Comparison of ENCODE assay signal across 18 mouse cellular contexts in the genomic region with DNA sequence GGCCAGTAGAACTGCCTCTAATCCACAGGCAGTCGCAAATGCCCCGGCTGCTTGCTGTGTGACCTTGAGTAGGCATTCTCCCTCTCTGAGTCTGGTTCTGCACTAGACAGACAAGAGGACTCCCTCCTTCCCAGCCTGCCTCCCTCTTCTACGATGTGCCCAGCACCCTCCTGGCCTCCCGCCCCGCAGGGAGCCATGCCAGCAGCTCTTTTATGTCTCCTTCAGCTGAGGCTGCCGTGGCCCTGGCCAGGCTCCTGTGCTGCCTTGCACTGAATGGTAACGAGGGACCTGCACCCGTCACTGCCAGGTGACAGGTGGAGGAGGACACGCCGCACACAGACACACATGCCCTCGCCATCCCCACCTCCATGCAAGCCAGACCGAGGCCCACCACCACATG. TPM values are rescaled to one million over a fixed set of nuclear protein-coding genes. Genes with fewer than 3 reads are reported as not detected.
DNase-seq lines count a peak whose midpoint lies in the region; ATAC-seq and TF ChIP-seq lines count a peak whose summit lies in the region.
"Had no signal": no experiment of that assay in that cellular context is flagged by ENCODE, and none has a peak within 500 bp of the region (broad histone marks: within the 10 kb centered on the region; RNA-seq: fewer than 3 reads in every experiment).

No protein-coding gene starts in this region.

- no peaks in the 10 kb centered on the region for H3K9me3 ChIP-seq in midbrain, embryonic 14.5 days (ENCODE audit: control insufficient read depth, low read length)
- H3K9me3 ChIP-seq in midbrain, postnatal 0 days (ENCODE audit: low read length) = no peaks in the 10 kb centered on the region
- H3K9me3 ChIP-seq in embryonic facial prominence, embryonic 10.5 days = no peaks in the 10 kb centered on the region
- H3K9me3 ChIP-seq: embryonic facial prominence, embryonic 13.5 days; liver, embryonic 13.5 days; midbrain, embryonic 12.5 days had no signal

- peaks cover 71% of the 10 kb centered on the region for H3K4me1 ChIP-seq in cerebellum, adult 2 months (ENCODE audit: control insufficient read depth, insufficient read depth, low read length)
- H3K4me1 ChIP-seq in midbrain, embryonic 14.5 days (ENCODE audit: control insufficient read depth, insufficient read depth, low read length) = peaks cover 15% of the 10 kb centered on the region
- 0 out of 2 replicates have a peak, but pooled peaks cover 5% of the 10 kb centered on the region for H3K4me1 ChIP-seq in midbrain, postnatal 0 days (ENCODE audit: insufficient read depth, low read length)
- peaks cover 44% of the 10 kb centered on the region for H3K4me1 ChIP-seq in embryonic facial prominence, embryonic 10.5 days
- H3K4me1 ChIP-seq: liver, embryonic 13.5 days had no signal

- no peaks in the 10 kb centered on the region for H3K27me3 ChIP-seq in cerebellum, adult 2 months (ENCODE audit: control insufficient read depth, insufficient read depth, low read length)
- H3K27me3 ChIP-seq in midbrain, embryonic 14.5 days (ENCODE audit: control insufficient read depth, insufficient read depth, low read length) = no peaks in the 10 kb centered on the region
- no peaks in the 10 kb centered on the region for H3K27me3 ChIP-seq in midbrain, postnatal 0 days (ENCODE audit: insufficient read depth, low read length)
- H3K27me3 ChIP-seq in embryonic facial prominence, embryonic 10.5 days (replicated peaks; ENCODE audit: low read depth, poor library complexity, severe bottlenecking) = peaks cover 66% of the 10 kb centered on the region
- H3K27me3 ChIP-seq: liver, embryonic 13.5 days had no signal

- H3K9ac ChIP-seq in midbrain, embryonic 14.5 days (replicated peaks; ENCODE audit: low read length) = no peak overlapping the region
- H3K9ac ChIP-seq in midbrain, postnatal 0 days (replicated peaks; ENCODE audit: low read length, poor library complexity, severe bottlenecking) = no peak overlapping the region
- H3K9ac ChIP-seq: embryonic facial prominence, embryonic 13.5 days; liver, embryonic 13.5 days; midbrain, embryonic 12.5 days had no signal

- H3K4me2 ChIP-seq in midbrain, embryonic 14.5 days (ENCODE audit: low read length) = no peak overlapping the region
- no peak overlapping the region for H3K4me2 ChIP-seq in midbrain, postnatal 0 days (ENCODE audit: low read depth, low read length, poor library complexity, severe bottlenecking)
- H3K4me2 ChIP-seq: embryonic facial prominence, embryonic 13.5 days; liver, embryonic 13.5 days; midbrain, embryonic 12.5 days had no signal

- no peak overlapping the region for H3K27ac ChIP-seq in cerebellum, adult 2 months (ENCODE audit: insufficient read depth, low read length)
- no peak overlapping the region for H3K27ac ChIP-seq in midbrain, embryonic 14.5 days (replicated peaks; ENCODE audit: low read depth, low read length)
- no peak overlapping the region for H3K27ac ChIP-seq in midbrain, postnatal 0 days (ENCODE audit: low read depth, low read length)
- H3K27ac ChIP-seq in embryonic facial prominence, embryonic 10.5 days (replicated peaks) = no peak overlapping the region
- H3K27ac ChIP-seq: embryonic facial prominence, embryonic 13.5 days; heart, adult 2 months; liver, embryonic 13.5 days; midbrain, embryonic 12.5 days had no signal

- TF ChIP-seq POLR2A in cerebellum, adult 2 months (IDR thresholded peaks at IDR 0.05; ENCODE audit: borderline replicate concordance, insufficient read depth, low read length) = no peak

- WGBS in cerebellum, adult 2 months = 27% methylated on average over 12 of the region's 12 CpGs
- 65% methylated on average over 12 of the region's 12 CpGs for WGBS in midbrain, embryonic 14.5 days
- WGBS in midbrain, postnatal 0 days = 65% methylated on average over 12 of the region's 12 CpGs
- WGBS in embryonic facial prominence, embryonic 10.5 days = 68% methylated on average over 12 of the region's 12 CpGs

- H3K4me3 ChIP-seq in cerebellum, adult 2 months (replicated peaks; ENCODE audit: insufficient read depth, low read depth, low read length) = no peak overlapping the region
- no peak overlapping the region for H3K4me3 ChIP-seq in midbrain, embryonic 14.5 days (replicated peaks; ENCODE audit: low read depth, low read length)
- H3K4me3 ChIP-seq in midbrain, postnatal 0 days (ENCODE audit: low read depth, low read length) = no peak overlapping the region
- no peak overlapping the region for H3K4me3 ChIP-seq in embryonic facial prominence, embryonic 10.5 days
- H3K4me3 ChIP-seq: embryonic facial prominence, embryonic 13.5 days; heart, adult 2 months; liver, embryonic 13.5 days; midbrain, embryonic 12.5 days had no signal

- no peaks in the 10 kb centered on the region for H3K36me3 ChIP-seq in midbrain, embryonic 14.5 days (ENCODE audit: control insufficient read depth, insufficient read depth, low read length)
- H3K36me3 ChIP-seq in midbrain, postnatal 0 days (ENCODE audit: insufficient read depth, low read length) = no peaks in the 10 kb centered on the region
- no peaks in the 10 kb centered on the region for H3K36me3 ChIP-seq in embryonic facial prominence, embryonic 10.5 days (replicated peaks)
- H3K36me3 ChIP-seq: embryonic facial prominence, embryonic 13.5 days; liver, embryonic 13.5 days; midbrain, embryonic 12.5 days had no signal

- ATAC-seq in midbrain, embryonic 14.5 days (ENCODE audit: low FRiP score, low TSS enrichment) = no peak
- ATAC-seq in midbrain, postnatal 0 days (ENCODE audit: low FRiP score) = no peak
- ATAC-seq: intestine, embryonic 16.5 days had no signal

- TF ChIP-seq CTCF in cerebellum, adult 2 months (IDR thresholded peaks at IDR 0.05; ENCODE audit: borderline replicate concordance, insufficient read depth, low read depth, low read length) = no peak
- no peak for TF ChIP-seq CTCF in midbrain, postnatal 0 days (IDR thresholded peaks at IDR 0.05)

- DNase-seq in cerebellum, adult 2 months = peak; percentile 51 to 64
- DNase-seq in cerebellum, adult 8-10 months = no peak
- DNase-seq in midbrain, embryonic 14.5 days = peak; percentile 30
- no peak for DNase-seq in midbrain, postnatal 0 days (ENCODE audit: low spot score)
- DNase-seq in cerebellum, postnatal 10 days = peak; percentile 55 to 70
- peak; percentile 53 to 67 for DNase-seq in layer of hippocampus, postnatal 14 days (ENCODE audit: low spot score in 2 of 2)
- no peak for DNase-seq in embryonic facial prominence, embryonic 10.5 days (ENCODE audit: low spot score)
- no peak for DNase-seq in ovary, adult 18-20 months (ENCODE audit: low spot score)
- DNase-seq: heart, adult 2 months; heart, postnatal 10 days; kidney, postnatal 36 days; liver, embryonic 13.5 days; lung, postnatal 14 days; thymus, postnatal 14 days had no signal

RNA-seq across cellular contexts. Expression of a gene that starts 31.7 kb away (rescaled TPM):
- 37.7 and 41.0 TPM in 2 replicates for polyA plus RNA-seq in cerebellum, adult 2 months (2012; rRNA removed)
- 12.6 and 15.9 TPM in 2 replicates for polyA plus RNA-seq in midbrain, embryonic 14.5 days (2014; fragmentation: Nextera tagmentation; extraction: Ambion mirVana)
- 24.2 and 29.0 TPM in 2 replicates for total RNA-seq in midbrain, postnatal 0 days (2014; rRNA removed)
- polyA plus RNA-seq in midbrain, postnatal 0 days (2015; fragmentation: Nextera tagmentation; extraction: Ambion mirVana) = 12.7 and 14.3 TPM in 2 replicates
- total RNA-seq in layer of hippocampus, postnatal 14 days (2021) = 100 to 1,000 TPM; 109 to 110 TPM
- 2.1 and 2.2 TPM in 2 replicates for polyA plus RNA-seq in embryonic facial prominence, embryonic 10.5 days (2016; fragmentation: Nextera tagmentation; extraction: Ambion mirVana)
- total RNA-seq: MEL had no signal

RNA-seq across cellular contexts. Expression of a gene that starts 40.2 kb away (rescaled TPM):
- 0.67 and 0.74 TPM in 2 replicates for polyA plus RNA-seq in cerebellum, adult 2 months (2012; rRNA removed)
- 0.40 and 1.1 TPM in 2 replicates for polyA plus RNA-seq in midbrain, embryonic 14.5 days (2014; fragmentation: Nextera tagmentation; extraction: Ambion mirVana)
- total RNA-seq in midbrain, postnatal 0 days (2014; rRNA removed) = 1.0 and 1.7 TPM in 2 replicates
- 0.79 and 0.80 TPM in 2 replicates for polyA plus RNA-seq in midbrain, postnatal 0 days (2015; fragmentation: Nextera tagmentation; extraction: Ambion mirVana)
- 1 to 10 TPM; 1.4 TPM for total RNA-seq in layer of hippocampus, postnatal 14 days (2021)
- 0.39 and 0.65 TPM in 2 replicates for polyA plus RNA-seq in embryonic facial prominence, embryonic 10.5 days (2016; fragmentation: Nextera tagmentation; extraction: Ambion mirVana)
- total RNA-seq: MEL had no signal

Comparison
In these comparisons a context has a peak if more than half of its experiments do, and no peak if none do; other contexts are left out.
1. DNase-seq: peak in cerebellum, adult 2 months (2 of 2), midbrain, embryonic 14.5 days (single experiment), cerebellum, postnatal 10 days (2 of 2) and layer of hippocampus, postnatal 14 days (2 of 2); none in cerebellum, adult 8-10 months (single experiment), midbrain, postnatal 0 days (single experiment), embryonic facial prominence, embryonic 10.5 days (single experiment) and ovary, adult 18-20 months (single experiment).